Mouse (Mus musculus) brain, embryonic 14.5 days (tissue): Measurements from ENCODE around the gene Nlrp6.

Experiments
- CTCF ChIP-seq: fragments of 200-500 bp; IDR thresholded peaks from 2 replicates; pipeline ENCODE4 v1.5.1; 2012; ENCODE audit warnings: inconsistent platforms, mild to moderate bottlenecking, moderate library complexity, borderline replicate concordance; ENCODE audit not compliant: insufficient read depth, insufficient read length; ENCODE audit errors: extremely low read depth
- POLR2A ChIP-seq: fragments of 200-500 bp; IDR thresholded peaks from 2 replicates; pipeline ENCODE4 v1.6.1; 2012; ENCODE audit warnings: mild to moderate bottlenecking, inconsistent platforms, borderline replicate concordance; ENCODE audit not compliant: poor library complexity, insufficient read depth, insufficient read length, severe bottlenecking; ENCODE audit errors: extremely low read depth

GRCm38 (mm10) chr7:140955342-140955741 is 34.6 kb downstream of the Nlrp6 start:
- no peak for TF ChIP-seq POLR2A
- TF ChIP-seq CTCF = no peak
